Mouse (Mus musculus) E14TG2a.4 (cell line): Measurements from ENCODE around the gene Taar7a.

Source experiments
- CTCF ChIP-seq: conservative IDR thresholded peaks from 2 replicates; pipeline ENCODE4 v1.5.1; 2014; ENCODE audit warnings: low read length
- NANOG ChIP-seq: IDR thresholded peaks from 2 replicates; pipeline ENCODE4 v1.6.1; 2014; ENCODE audit warnings: borderline replicate concordance, low read length, mixed read lengths
- POU5F1 ChIP-seq: IDR thresholded peaks from 2 replicates; pipeline ENCODE4 v1.6.1; 2014; ENCODE audit warnings: low read length, borderline replicate concordance

DNA sequence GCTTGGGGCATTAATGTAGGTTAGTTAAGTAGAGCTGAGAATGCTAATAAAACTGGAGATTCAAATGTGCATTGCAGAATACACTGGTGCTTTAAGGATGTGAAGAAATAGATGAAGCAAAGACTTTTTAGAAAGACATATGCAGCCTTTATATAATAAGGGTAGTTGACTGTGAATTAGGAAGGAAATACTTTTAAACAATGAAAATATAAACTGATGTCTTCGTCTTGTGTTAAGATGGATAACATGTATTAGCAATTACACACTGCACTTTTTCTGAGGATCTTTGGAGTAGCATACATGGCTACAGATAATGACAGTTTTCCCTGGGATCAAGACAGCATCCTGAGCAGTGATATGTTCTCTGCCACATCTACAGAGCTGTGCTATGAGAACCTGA, 6.4 kb upstream of the Taar7a start, which contains the start of gene Taar7b:
- no peak for TF ChIP-seq CTCF
- no peak for TF ChIP-seq NANOG
- TF ChIP-seq POU5F1 = no peak
